Mouse (Mus musculus) retina, postnatal 7 days (tissue): Measurements from ENCODE around the gene Gfm1.

Source experiments
- DNase-seq: peaks from one replicate; pipeline ENCODE4 v3.0.0-alpha.2; 2012; ENCODE audit warnings: low read depth, low spot score

The Gfm1 gene

GRCm38 (mm10) chr3:67496310-67496709 is 66.4 kb downstream of the Gfm1 start:
- DNase-seq, result no peak

- DNase-seq, result no peak
Observed at GRCm38 (mm10) chr3:67497998-67498397, 68.1 kb downstream of the Gfm1 start.

- no peak for DNase-seq
Observed at GRCm38 (mm10) chr3:67498773-67499405, 69.0 kb downstream of the Gfm1 start.

GRCm38 (mm10) chr3:67499406-67499791 is 69.5 kb downstream of the Gfm1 start:
- no peak for DNase-seq

- no peak for DNase-seq
Observed at GRCm38 (mm10) chr3:67503878-67504277, 74.0 kb downstream of the Gfm1 start.

GRCm38 (mm10) chr3:67505286-67505685 is 75.4 kb downstream of the Gfm1 start:
- no peak for DNase-seq

- no peak for DNase-seq
Observed at GRCm38 (mm10) chr3:67508216-67508892, 78.5 kb downstream of the Gfm1 start.

- peak; percentile 72 for DNase-seq
Observed at GRCm38 (mm10) chr3:67512807-67513206, 82.9 kb downstream of the Gfm1 start.

- peak; percentile 8 for DNase-seq
Observed at GRCm38 (mm10) chr3:67514801-67515273, 84.9 kb downstream of the Gfm1 start.

GRCm38 (mm10) chr3:67515274-67515801 is 85.4 kb downstream of the Gfm1 start, which contains the start of gene Rarres1:
Gene Rarres1, minus strand, starts transcription at chr3:67515523.
- DNase-seq, result no peak

GRCm38 (mm10) chr3:67520568-67521143 is 90.8 kb downstream of the Gfm1 start:
- no peak for DNase-seq

- no peak for DNase-seq
Observed at GRCm38 (mm10) chr3:67522709-67523108, 92.8 kb downstream of the Gfm1 start.

- DNase-seq, result no peak
Observed at GRCm38 (mm10) chr3:67524768-67525167, 94.9 kb downstream of the Gfm1 start.
